Mouse (Mus musculus): ENCODE data around the gene Gm10840. TPM values are rescaled to one million over a fixed set of nuclear protein-coding genes. Genes with fewer than 3 reads are reported as not detected.

The Gm10840 gene
- polyA plus RNA-seq, 1 experiment from 2014 or later = not detected

DNA sequence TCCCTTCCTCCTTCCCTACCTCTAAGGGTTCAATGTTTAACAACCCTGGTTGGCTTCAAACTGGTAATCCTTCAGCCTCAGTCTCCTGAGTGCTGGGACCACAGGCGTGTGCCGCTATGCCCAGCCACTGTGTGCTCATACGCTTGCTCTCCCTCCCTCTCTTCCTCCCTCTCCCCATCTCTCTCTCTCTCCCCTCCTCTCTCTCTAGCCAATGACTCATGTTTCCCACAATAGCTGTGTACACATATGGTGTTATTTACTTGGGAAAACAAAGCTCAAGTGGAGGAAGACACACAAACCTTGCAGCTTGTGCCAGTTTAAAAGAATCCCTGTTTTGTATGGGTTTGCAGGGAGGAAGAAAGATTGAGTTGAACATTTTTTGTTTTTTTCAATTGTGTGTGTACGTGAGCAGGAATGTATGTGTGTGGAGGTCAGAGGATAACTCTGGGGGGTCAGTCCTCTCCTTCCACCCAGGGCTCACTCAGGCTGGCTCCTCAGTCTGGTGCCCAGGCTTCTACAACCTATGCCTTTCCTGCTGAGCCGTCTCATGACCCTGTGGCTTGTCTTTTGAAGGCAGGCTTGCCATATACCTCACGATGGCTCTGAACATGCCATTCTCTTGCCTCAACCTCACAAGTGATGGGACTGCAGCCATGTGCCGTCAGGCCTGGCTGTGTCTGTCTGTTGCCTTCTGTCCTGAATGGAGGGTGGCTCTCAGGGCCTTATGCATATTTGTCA lies 19.2 kb downstream of the Gm10840 start:
- Histone ChIP-seq H3K9me3 (replicated peaks; ENCODE audit: control insufficient read depth, low read length) (no peaks in the 10 kb centered on the region), H3K27ac (replicated peaks; ENCODE audit: low read depth, low read length) (no peak overlapping the region), H3K4me1 (ENCODE audit: control insufficient read depth, insufficient read depth, low read length) (no peaks in the 10 kb centered on the region), H3K27me3 (ENCODE audit: control insufficient read depth, insufficient read depth, low read length) (no peaks in the 10 kb centered on the region), H3K36me3 (replicated peaks; ENCODE audit: control insufficient read depth, insufficient read depth, low read depth, low read length) (no peaks in the 10 kb centered on the region; the same call in 1 of the 2 replicates), H3K4me3 (ENCODE audit: low read depth, low read length) (no peak overlapping the region), H3K4me2 (ENCODE audit: low read depth, low read length) (no peak overlapping the region), H3K9ac (replicated peaks; ENCODE audit: low read length) (no peak overlapping the region)
- whole genome bisulfite sequencing = 54% methylated on average over 7 of the region's 7 CpGs
- DNase-seq (ENCODE audit: low spot score) (no peak), ATAC-seq (replicated peaks; ENCODE audit: insufficient number of reproducible peaks, low FRiP score, low TSS enrichment, low read depth) (no peak)

DNA sequence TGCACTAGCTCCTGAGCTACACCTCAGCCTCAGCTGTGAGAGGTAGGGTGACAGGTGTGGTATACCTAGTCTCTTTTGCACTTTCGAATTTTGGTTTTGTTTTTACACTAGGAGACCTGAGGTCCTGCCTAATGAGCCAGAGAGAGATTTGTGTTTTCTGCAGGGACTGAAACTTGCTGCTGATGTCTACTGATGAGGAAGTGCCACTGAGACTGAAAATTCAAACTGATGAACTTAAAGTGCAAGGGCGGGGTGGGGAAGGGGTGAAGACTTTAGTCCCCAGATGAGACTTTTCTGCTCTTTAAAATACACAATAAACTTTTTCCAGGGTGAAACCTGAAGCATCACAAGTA lies 19.8 kb downstream of the Gm10840 start:
- DNase-seq (ENCODE audit: low spot score) (no peak), ATAC-seq (replicated peaks; ENCODE audit: insufficient number of reproducible peaks, low FRiP score, low TSS enrichment, low read depth) (no peak)
- no peak overlapping the region for H3K4me2 ChIP-seq (ENCODE audit: low read depth, low read length)
- 78% methylated on average over 2 of the region's 2 CpGs for WGBS
- no peaks in the 10 kb centered on the region; the same call in 1 of the 2 replicates for H3K36me3 ChIP-seq (replicated peaks; ENCODE audit: control insufficient read depth, insufficient read depth, low read depth, low read length)
- no peak overlapping the region for H3K9ac ChIP-seq (replicated peaks; ENCODE audit: low read length)
- no peak overlapping the region for H3K4me3 ChIP-seq (ENCODE audit: low read depth, low read length)
- no peaks in the 10 kb centered on the region for H3K9me3 ChIP-seq (replicated peaks; ENCODE audit: control insufficient read depth, low read length)
- H3K27me3 ChIP-seq (ENCODE audit: control insufficient read depth, insufficient read depth, low read length) = no peaks in the 10 kb centered on the region
- H3K27ac ChIP-seq (replicated peaks; ENCODE audit: low read depth, low read length) = no peak overlapping the region
- H3K4me1 ChIP-seq (ENCODE audit: control insufficient read depth, insufficient read depth, low read length) = no peaks in the 10 kb centered on the region

DNA sequence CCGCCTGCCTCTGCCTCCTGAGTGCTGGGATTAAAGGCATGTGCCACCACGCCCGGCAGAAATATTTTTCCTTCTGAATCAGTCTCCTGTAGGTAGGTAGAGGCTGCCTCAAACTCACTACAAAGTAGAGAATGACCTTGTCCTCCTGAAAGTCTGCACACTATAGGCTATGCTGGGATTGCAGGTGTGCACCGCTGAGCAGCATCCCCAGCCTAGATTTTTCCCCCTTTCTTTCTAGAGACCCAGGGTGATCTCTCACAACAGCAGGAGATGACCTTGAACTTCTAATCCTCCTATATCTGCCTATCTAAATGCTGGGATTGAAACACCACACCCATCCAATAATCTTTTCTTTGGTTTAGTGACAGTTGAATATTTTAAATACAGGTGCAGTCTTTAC lies 26.7 kb downstream of the Gm10840 start:
- 94% methylated on average over 4 of the region's 4 CpGs for WGBS
- no peaks in the 10 kb centered on the region for H3K27me3 ChIP-seq (ENCODE audit: control insufficient read depth, insufficient read depth, low read length)
- no peaks in the 10 kb centered on the region; the same call in 1 of the 2 replicates for H3K36me3 ChIP-seq (replicated peaks; ENCODE audit: control insufficient read depth, insufficient read depth, low read depth, low read length)
- no peak for ATAC-seq (replicated peaks; ENCODE audit: insufficient number of reproducible peaks, low FRiP score, low TSS enrichment, low read depth)
- H3K4me3 ChIP-seq (ENCODE audit: low read depth, low read length) = no peak overlapping the region
- H3K9me3 ChIP-seq (replicated peaks; ENCODE audit: control insufficient read depth, low read length) = no peaks in the 10 kb centered on the region
- H3K27ac ChIP-seq (replicated peaks; ENCODE audit: low read depth, low read length) = no peak overlapping the region
- no peak overlapping the region for H3K9ac ChIP-seq (replicated peaks; ENCODE audit: low read length)
- DNase-seq (ENCODE audit: low spot score) = no peak
- H3K4me2 ChIP-seq (ENCODE audit: low read depth, low read length) = no peak overlapping the region
- H3K4me1 ChIP-seq (ENCODE audit: control insufficient read depth, insufficient read depth, low read length) = no peaks in the 10 kb centered on the region

DNA sequence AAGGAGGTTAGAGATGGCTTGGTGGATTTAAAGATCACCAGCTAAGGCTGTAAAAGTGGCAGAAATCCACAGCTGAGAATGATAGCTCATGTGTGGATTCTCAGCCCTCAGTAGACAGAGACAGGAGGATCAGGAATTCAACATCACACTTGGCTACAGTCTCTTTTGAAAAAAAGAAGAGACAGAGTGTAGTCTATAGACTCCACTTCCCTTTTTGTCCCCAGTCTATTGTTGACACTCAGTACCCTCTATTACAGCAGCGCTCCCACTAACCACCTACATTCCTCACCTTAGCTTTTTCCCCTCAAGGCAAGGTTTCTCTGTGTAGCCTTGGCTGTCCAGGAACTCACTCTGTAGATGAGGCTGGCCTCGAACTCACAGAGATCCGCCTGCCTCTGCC lies 31.1 kb downstream of the Gm10840 start:
- Histone ChIP-seq H3K9me3 (replicated peaks; ENCODE audit: control insufficient read depth, low read length) (no peaks in the 10 kb centered on the region), H3K4me3 (ENCODE audit: low read depth, low read length) (no peak overlapping the region), H3K27me3 (ENCODE audit: control insufficient read depth, insufficient read depth, low read length) (no peaks in the 10 kb centered on the region), H3K4me1 (ENCODE audit: control insufficient read depth, insufficient read depth, low read length) (no peaks in the 10 kb centered on the region), H3K9ac (replicated peaks; ENCODE audit: low read length) (no peak overlapping the region), H3K36me3 (replicated peaks; ENCODE audit: control insufficient read depth, insufficient read depth, low read depth, low read length) (no peaks in the 10 kb centered on the region), H3K27ac (replicated peaks; ENCODE audit: low read depth, low read length) (no peak overlapping the region), H3K4me2 (ENCODE audit: low read depth, low read length) (no peak overlapping the region)
- ATAC-seq (replicated peaks; ENCODE audit: insufficient number of reproducible peaks, low FRiP score, low TSS enrichment, low read depth) (no peak), DNase-seq (ENCODE audit: low spot score) (no peak)
- 91% methylated on average over 3 of the region's 3 CpGs for WGBS

DNA sequence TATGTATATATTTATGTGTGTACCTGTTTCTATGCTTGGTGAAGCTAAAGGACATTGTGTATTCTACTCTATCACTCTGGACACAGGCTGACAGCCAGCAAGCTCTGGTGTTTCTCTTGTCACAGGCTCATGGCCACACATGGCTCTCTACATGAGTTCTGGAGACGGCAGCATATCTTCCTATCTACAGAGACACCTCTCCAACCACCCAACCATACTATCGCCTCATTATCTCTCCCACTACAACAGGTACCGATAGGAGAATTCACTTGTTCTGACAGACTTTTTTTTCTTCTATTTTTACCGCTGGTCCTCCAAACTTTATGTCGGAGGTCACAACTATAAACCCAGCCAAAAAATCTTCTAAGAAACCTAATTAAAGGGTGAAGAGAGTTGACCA lies 31.6 kb downstream of the Gm10840 start:
- peak overlapping the region; percentile 59; the same call in 1 of the 2 replicates for H3K4me3 ChIP-seq (ENCODE audit: low read depth, low read length)

DNA sequence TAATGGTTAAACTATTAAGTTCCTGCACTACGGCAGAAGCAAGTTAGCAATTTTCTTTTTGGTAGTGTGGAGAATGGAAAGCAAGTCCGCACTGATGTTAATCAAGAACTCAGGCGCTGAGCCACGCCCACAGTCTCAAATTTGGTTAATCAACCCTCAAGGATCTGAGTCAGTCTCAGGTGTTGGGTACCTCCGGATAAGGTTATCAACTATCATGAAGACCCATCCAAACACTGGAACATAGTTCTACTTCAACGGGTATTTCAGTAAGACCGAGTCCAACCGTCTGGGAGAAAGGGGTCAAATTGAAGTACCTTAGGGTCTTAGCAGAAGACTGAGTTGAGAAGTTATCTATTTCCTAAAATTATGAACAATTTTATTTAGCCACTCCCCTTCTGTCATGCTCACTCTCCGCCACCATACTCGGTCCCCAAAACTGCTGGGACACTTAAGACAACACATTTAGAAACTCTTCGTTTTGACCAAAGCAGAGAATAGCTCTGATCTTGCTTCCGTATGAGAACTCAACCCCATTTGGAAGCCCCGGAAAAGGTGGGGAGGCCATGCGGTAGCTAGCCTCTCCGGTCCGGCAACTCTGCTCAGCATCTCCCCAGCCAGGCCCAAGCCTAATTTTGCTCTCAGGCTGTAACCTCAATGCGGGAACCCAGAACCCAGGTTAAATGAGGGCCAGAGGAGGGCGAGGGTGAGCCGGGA lies 32.2 kb downstream of the Gm10840 start:
- Histone ChIP-seq H3K4me1 (ENCODE audit: control insufficient read depth, insufficient read depth, low read length) (no peaks in the 10 kb centered on the region), H3K9ac (replicated peaks; ENCODE audit: low read length) (peak overlapping the region; percentile 67), H3K9me3 (replicated peaks; ENCODE audit: control insufficient read depth, low read length) (no peaks in the 10 kb centered on the region), H3K27ac (replicated peaks; ENCODE audit: low read depth, low read length) (peak overlapping the region; percentile 60), H3K4me2 (ENCODE audit: low read depth, low read length) (peak overlapping the region; percentile 42), H3K4me3 (ENCODE audit: low read depth, low read length) (peak overlapping the region; percentile 59), H3K36me3 (replicated peaks; ENCODE audit: control insufficient read depth, insufficient read depth, low read depth, low read length) (no peaks in the 10 kb centered on the region), H3K27me3 (ENCODE audit: control insufficient read depth, insufficient read depth, low read length) (no peaks in the 10 kb centered on the region)
- no peak; the same call in 1 of the 2 replicates for ATAC-seq (replicated peaks; ENCODE audit: insufficient number of reproducible peaks, low FRiP score, low TSS enrichment, low read depth)
- WGBS = 10% methylated on average over 19 of the region's 19 CpGs
- no peak for DNase-seq (ENCODE audit: low spot score)

More for the DNA sequence above, 31.6 kb downstream of the Gm10840 start:
- H3K9me3 ChIP-seq (replicated peaks; ENCODE audit: control insufficient read depth, low read length) = no peaks in the 10 kb centered on the region
- DNase-seq (ENCODE audit: low spot score) (no peak), ATAC-seq (replicated peaks; ENCODE audit: insufficient number of reproducible peaks, low FRiP score, low TSS enrichment, low read depth) (no peak)
- H3K9ac ChIP-seq (replicated peaks; ENCODE audit: low read length) = no peak overlapping the region
- H3K27ac ChIP-seq (replicated peaks; ENCODE audit: low read depth, low read length) = no peak overlapping the region
- H3K27me3 ChIP-seq (ENCODE audit: control insufficient read depth, insufficient read depth, low read length) = no peaks in the 10 kb centered on the region
- H3K4me1 ChIP-seq (ENCODE audit: control insufficient read depth, insufficient read depth, low read length) = no peaks in the 10 kb centered on the region
- no peaks in the 10 kb centered on the region for H3K36me3 ChIP-seq (replicated peaks; ENCODE audit: control insufficient read depth, insufficient read depth, low read depth, low read length)
- peak overlapping the region; percentile 42; the same call in 1 of the 2 replicates for H3K4me2 ChIP-seq (ENCODE audit: low read depth, low read length)
- WGBS = 87% methylated on average over 5 of the region's 5 CpGs

DNA sequence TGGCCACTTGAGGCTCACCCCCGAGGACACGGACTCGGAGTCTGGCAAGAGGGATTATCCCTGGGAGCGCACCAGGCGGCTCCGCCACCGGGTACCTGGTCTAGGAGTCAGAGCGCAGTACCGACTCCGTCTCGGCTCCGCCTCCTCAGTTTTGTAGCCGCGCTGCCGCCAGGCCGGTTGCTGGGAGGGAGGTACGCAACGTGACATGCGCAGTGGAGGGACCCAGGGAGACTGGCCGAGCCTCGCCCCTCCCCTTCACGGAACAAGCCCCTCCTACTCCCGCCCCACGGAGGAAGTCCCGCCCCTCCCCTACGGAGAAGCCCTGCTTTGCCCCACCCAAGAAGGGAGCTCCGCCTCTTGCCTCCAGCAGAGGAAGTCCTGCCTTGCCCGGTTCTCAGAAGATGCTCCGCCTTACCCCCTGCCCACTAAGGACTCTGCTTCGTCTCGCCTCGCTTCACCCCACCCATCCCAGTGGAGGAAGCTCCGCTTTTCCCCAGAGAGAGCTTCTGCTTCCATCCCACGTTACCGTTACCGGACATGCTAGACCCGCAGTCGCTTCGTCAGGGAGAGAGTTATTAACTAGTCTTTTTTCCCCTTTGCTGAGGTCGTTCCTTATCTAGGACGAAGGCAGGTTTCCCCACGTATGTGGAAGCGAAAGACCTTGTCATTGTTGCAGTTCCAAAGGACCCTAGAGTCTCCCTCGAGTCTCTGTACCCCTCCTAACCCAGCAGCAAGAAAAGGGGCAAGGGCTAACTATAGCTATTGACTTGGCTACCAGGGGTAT lies 32.9 kb downstream of the Gm10840 start:
- DNase-seq (ENCODE audit: low spot score) = peak; percentile 98
- H3K27ac ChIP-seq (replicated peaks; ENCODE audit: low read depth, low read length) = peak overlapping the region; percentile 60
- H3K4me3 ChIP-seq (ENCODE audit: low read depth, low read length) = peak overlapping the region; percentile 59
- peak; percentile 96 for ATAC-seq (replicated peaks; ENCODE audit: insufficient number of reproducible peaks, low FRiP score, low TSS enrichment, low read depth)
- H3K36me3 ChIP-seq (replicated peaks; ENCODE audit: control insufficient read depth, insufficient read depth, low read depth, low read length) = no peaks in the 10 kb centered on the region
- H3K4me1 ChIP-seq (ENCODE audit: control insufficient read depth, insufficient read depth, low read length) = no peaks in the 10 kb centered on the region
- no peaks in the 10 kb centered on the region for H3K9me3 ChIP-seq (replicated peaks; ENCODE audit: control insufficient read depth, low read length)
- peak overlapping the region; percentile 67 for H3K9ac ChIP-seq (replicated peaks; ENCODE audit: low read length)
- H3K4me2 ChIP-seq (ENCODE audit: low read depth, low read length) = peak overlapping the region; percentile 42
- WGBS = under 1% methylated on average over 44 of the region's 44 CpGs
- no peaks in the 10 kb centered on the region for H3K27me3 ChIP-seq (ENCODE audit: control insufficient read depth, insufficient read depth, low read length)
